Mouse (Mus musculus) cerebellum, adult (tissue): ENCODE data around the gene Rfwd3.
"Not testable (repeated sequence)": the region's sequence is repeated elsewhere in the genome, so short reads cannot be mapped to it uniquely, and the experiment has no call there.

Experiments
- ATAC-seq: cut with Nextera tagmentation; 2 replicates; pipeline ENCODE4 v1.9.2; 2017; ENCODE audit warnings: mild to moderate bottlenecking, moderate library complexity, mixed read lengths; ENCODE audit not compliant: insufficient number of reproducible peaks, low FRiP score, low TSS enrichment

The Rfwd3 gene

GRCm38 (mm10) chr8:111299821-111300568 is at the start of gene Rfwd3:
Gene Rfwd3, minus strand, starts transcription at chr8:111300222.
- peak; percentile 100 for ATAC-seq

GRCm38 (mm10) chr8:111343225-111343624 is 43.2 kb upstream of the Rfwd3 start:
- ATAC-seq, result peak; percentile 58; the same call in 1 of the 2 replicates

DNA sequence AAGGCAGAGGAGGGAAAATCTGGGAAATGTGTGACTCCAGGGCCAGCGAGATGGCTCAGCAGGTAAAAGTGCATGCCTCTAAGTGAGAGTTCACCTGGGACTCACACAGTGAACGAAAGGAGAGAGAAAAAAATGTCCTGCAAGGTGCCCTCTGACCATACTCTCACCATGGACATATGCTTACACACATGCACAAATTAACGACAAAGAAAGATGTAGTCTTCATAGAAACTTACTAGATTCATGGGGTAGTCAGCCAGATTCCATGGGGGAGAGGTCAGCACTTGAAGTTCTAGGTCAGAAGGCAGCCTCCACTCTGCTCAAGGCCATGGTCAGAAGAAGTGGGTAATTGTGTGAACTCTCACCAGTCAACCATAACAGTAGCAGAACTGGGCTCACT is 40.2 kb upstream of the Rfwd3 start:
- no peak for ATAC-seq

DNA sequence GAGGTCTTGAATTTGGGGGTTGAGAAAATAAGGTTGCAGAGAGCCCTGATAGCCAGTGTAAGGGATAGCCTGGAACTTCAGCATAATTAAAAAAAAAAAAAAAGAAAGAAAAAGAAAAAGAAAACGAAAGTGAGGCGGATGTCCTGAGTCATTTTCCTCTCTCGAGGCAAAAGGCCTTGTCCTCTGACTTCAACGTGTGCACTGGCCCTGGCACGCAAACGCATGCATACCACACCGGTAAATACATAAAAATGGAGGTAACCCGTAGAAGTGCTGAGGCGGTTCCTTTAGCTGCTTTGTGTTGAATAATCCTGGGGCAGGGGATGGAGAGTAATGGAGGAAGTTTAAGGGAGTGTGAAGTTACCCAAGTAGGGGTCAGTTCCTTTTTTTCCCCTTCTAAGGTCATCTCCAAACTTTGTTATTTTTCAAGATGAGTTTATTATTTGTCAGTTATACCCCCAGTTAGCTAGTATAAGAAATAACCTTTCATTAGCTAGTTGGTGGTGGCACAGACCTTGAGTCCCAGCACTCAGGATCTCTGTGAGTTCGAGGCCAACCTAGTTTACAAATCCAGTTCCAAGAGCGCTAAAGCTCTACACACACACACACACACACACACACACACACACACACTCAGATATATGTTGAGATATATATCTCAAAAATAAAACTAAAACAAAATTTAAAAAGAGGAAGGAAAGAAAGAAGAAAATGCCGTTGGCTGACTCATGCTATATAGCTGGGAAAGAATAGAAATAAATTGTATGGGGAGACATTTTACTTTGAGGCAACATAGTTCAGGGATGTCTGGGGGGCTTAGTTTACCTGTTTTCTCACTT is 38.6 kb upstream of the Rfwd3 start:
- no peak for ATAC-seq

DNA sequence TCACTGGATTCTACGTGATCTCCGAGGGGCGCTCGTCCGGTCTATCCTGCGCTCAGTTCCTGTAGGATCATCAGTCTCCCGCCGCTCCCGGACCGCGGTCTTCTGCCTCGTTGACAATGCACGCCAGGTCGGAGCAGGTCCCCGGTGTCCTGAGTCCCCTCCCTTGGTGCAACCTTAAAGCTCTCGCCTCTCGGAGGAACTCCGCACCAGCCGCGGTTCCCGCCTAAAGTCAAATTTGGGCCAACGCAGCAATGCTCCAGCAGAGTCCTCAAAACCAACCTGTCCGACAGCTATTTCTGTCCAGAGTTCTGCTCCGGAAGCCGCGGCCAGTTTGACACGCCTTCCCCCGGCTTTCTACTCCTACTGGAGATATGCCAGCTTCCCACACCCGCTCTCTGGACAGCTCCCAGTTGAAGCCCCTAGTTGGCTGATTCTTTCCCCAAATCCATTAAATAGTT is 37.9 kb upstream of the Rfwd3 start, which contains the start of gene Mlkl:
Gene Mlkl, minus strand, starts transcription at position 288 of the 458 bp plus-strand sequence.
- ATAC-seq, result peak; percentile 36; the same call in 1 of the 2 replicates

GRCm38 (mm10) chr8:111337311-111337889 is 37.4 kb upstream of the Rfwd3 start:
- no peak for ATAC-seq

DNA sequence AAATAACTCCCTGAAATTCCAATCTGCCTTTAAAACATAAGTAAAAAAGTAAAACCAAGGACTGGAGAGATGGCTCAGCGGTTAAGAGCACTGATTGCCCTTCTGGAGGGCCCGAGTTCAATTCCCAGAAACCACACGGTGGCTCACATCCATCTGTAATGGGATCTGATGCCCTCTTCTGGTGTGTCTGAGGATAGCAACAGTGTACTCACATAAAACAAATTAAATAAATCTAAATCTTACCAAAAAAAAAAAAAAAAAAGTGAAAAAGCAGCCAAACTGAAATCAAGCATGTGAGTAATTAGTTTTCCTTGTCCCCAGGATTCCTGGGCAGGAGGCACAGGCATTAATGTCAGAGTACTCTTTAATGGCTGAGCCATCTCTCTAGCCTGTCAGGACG is 36.7 kb upstream of the Rfwd3 start:
- ATAC-seq, result no peak

GRCm38 (mm10) chr8:111325222-111325790 is 25.3 kb upstream of the Rfwd3 start:
- no peak for ATAC-seq

- no peak for ATAC-seq
These were observed 14.7 kb upstream of the Rfwd3 start for GRCm38 (mm10) chr8:111314729-111315128.

DNA sequence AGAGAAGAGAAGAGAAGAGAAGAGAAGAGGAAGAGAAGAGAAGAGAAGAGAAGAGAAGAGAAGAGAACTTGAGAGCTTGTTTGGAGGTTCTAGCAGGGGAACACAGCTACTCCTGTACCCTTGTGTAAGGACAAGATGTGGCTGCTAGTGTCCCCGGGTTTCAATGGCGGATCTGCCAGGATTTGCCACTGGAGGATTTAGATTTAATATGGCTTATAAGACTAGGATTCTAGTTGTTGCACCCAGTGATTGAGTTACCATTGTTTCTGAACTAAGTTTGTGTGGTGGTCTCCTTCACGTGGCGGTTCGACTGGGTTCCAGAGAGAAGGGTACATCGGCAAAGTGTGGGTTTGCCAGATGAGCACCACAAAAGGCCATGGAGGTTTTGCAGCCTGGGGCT is 13.9 kb upstream of the Rfwd3 start:
- ATAC-seq, result not testable (repeated sequence)

- no peak for ATAC-seq
These were observed 12.7 kb upstream of the Rfwd3 start for GRCm38 (mm10) chr8:111312758-111313162.

- ATAC-seq, result not testable (repeated sequence)
These were observed 10.0 kb upstream of the Rfwd3 start for GRCm38 (mm10) chr8:111310006-111310405.

- ATAC-seq, result no peak
These were observed 5.2 kb upstream of the Rfwd3 start for GRCm38 (mm10) chr8:111305031-111305730.

DNA sequence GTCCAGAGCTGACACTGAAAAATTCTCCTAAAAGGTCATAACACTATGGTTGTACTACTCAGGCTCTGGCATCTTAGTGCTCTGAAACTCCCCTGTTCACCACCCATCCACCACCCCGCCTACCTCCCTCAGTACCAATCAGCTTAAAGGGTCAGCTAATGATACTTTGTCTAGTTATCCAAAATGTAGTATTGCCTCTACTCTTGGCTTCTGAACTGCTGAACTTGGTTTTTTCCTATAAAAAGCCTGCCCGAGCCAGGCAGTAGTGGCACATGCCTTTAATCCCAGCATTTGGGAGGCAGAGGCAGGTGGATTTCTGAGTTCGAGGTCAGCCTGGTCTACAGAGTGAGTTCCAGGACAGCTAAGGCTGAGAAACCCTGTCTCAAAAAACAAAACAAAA is 4.3 kb upstream of the Rfwd3 start:
- ATAC-seq, result no peak

DNA sequence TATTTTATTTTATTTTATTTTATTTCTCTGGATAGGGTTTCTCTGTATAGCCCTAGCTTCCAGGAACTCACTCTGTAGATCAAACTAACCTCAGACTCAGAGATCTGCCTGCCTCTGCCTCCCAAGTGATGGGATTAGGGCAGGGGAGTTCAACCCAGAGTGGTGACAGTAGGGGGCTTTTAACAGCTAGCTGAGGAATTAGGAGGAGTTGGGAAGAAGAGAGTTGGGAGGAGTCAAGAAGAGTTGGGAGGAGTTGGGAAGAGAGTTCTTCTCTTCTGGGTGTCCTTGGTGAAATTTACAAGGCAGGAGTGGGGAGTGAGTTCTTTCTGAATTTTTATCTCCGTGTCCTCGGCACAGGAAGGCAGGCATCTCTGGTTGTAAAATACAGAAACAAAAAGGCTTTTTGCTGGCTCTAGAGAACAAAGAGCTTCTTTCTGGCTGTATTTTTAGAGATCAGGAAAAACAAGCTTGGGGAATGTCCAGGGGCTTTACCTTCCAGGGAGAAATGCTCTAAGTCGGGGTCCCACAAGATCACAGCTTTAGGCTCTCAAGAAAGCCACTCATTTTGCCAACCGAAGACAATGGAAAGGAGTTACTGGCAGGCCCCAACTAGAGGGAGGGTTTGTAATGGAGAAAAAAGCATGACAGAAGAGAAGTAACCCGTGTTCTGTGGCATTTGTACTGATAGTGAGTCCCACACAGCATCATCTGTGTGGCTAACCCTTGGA is 3.2 kb upstream of the Rfwd3 start:
- ATAC-seq, result not testable (repeated sequence)

DNA sequence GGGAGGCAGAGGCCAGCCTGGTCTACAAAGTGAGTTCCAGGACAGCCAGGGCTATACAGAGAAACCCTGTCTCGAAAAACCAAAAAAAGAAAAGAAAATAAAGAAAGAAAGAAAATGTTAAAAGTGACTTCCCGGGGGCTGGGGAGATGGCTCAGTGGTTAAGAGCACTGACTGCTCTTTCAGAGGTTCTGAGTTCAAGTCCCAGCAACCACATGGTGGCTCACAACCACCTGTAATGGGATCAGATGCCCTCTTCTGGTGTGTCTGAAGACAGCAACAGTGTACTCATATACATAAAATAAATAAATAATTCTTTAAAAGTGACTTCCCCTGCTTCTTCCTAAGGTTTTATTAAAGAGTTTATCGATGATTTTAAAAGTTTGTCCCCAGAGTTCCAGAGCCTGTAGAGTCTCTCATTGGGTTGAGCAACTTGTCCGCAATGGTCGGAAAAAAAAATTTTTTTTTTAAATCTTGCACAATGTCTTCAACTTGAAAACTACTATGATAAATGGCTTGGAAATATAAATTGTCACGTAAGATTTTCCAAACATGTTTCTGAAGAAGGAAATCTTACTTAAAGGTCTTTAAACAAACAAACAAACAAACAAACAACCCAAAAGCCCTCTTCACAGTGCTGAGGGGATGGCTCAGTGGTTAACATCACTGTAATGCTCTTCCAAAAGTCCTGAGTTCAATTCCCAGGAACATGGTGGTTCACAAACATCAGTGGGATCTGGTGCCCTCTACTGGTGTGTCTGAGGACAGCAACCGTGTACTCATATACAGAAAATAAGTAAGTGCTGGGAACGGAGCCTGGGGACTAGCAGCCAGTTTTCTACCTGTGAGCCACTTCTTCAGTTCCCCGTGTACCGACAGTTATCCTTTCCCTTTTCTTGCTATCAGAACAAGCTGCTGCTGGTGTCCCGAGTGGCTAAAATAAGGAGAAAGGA is 850 bp upstream of the Rfwd3 start:
- ATAC-seq, result no peak

- ATAC-seq, result no peak
These were observed 630 bp downstream of the Rfwd3 start for GRCm38 (mm10) chr8:111299363-111299820.

- ATAC-seq, result no peak
These were observed 2.0 kb downstream of the Rfwd3 start for GRCm38 (mm10) chr8:111298011-111298410.
